Mouse (Mus musculus) hindbrain, embryonic 14.5 days (tissue): ENCODE results near the gene C1qc. TPM values are rescaled to one million over a fixed set of nuclear protein-coding genes. Genes with fewer than 3 reads are reported as not detected.

Experiments
- ATAC-seq: fragments of 200-750 bp; cut with Nextera tagmentation; 2 replicates; pipeline ENCODE4 v1.8.0; 2017; ENCODE audit warnings: moderate number of reproducible peaks, mild to moderate bottlenecking, moderate TSS enrichment, moderate library complexity; ENCODE audit not compliant: low FRiP score
- DNase-seq: peaks from one replicate; pipeline ENCODE4 v3.0.0-alpha.2; 2015; ENCODE audit warnings: low spot score
- H3K27ac ChIP-seq: fragments of 300-500 bp; sonication (generic); 2 replicates; pipeline ENCODE4 v1.5.1; 2014; ENCODE audit warnings: mild to moderate bottlenecking, moderate library complexity
- H3K27me3 ChIP-seq: fragments of 300-500 bp; sonication (generic); 2 replicates; pipeline ENCODE4 v1.6.1; 2014; ENCODE audit warnings: mild to moderate bottlenecking, low read length, mixed read lengths; ENCODE audit not compliant: control insufficient read depth, insufficient read depth
- H3K36me3 ChIP-seq: fragments of 300-500 bp; sonication (generic); replicated peaks from 2 replicates; pipeline ENCODE4 v1.6.1; 2014; ENCODE audit not compliant: control insufficient read depth, insufficient read depth
- H3K4me1 ChIP-seq: fragments of 300-500 bp; sonication (generic); replicated peaks from 2 replicates; pipeline ENCODE4 v1.6.1; 2014; ENCODE audit warnings: antibody characterized with exemption, low read length, mixed read lengths; ENCODE audit not compliant: control insufficient read depth, insufficient read depth
- H3K4me2 ChIP-seq: fragments of 300-500 bp; sonication (generic); replicated peaks from 2 replicates; pipeline ENCODE4 v1.6.1; 2014; ENCODE audit warnings: mild to moderate bottlenecking, moderate library complexity
- H3K4me3 ChIP-seq: fragments of 300-500 bp; sonication (generic); replicated peaks from 2 replicates; pipeline ENCODE4 v1.5.1; 2014; ENCODE audit warnings: mild to moderate bottlenecking, low read length
- H3K9ac ChIP-seq: fragments of 300-500 bp; sonication (generic); 2 replicates; pipeline ENCODE4 v1.6.1; 2014
- H3K9me3 ChIP-seq: fragments of 300-500 bp; sonication (generic); 2 replicates; pipeline ENCODE4 v1.6.1; 2016; ENCODE audit warnings: low read length; ENCODE audit not compliant: control insufficient read depth
- WGBS: fragments of 180-500 bp; shearing (Covaris S2); extraction: QIAGEN DNeasy Blood & Tissue Kit; methylation state at CpG from one replicate; pipeline ENCODE4 v1.1.7; 2014; 5-methylcytosine and 5-hydroxymethylcytosine counted together
- polyA plus RNA-seq: library from polyadenylated mRNA; unstranded; fragments of >200 nt; fragmentation: Nextera tagmentation; extraction: Ambion mirVana; gene quantifications from 2 replicates; pipeline ENCODE4 v1.2.1, GENCODE M21; 2014

Gene C1qc
- polyA plus RNA-seq, 1 experiment from 2014 or later: 29.5 TPM

GRCm38 (mm10) chr4:136848565-136848964, 44.3 kb downstream of the C1qc start:
- Histone ChIP-seq H3K36me3 (no peaks in the 10 kb centered on the region), H3K4me2 (no peak overlapping the region), H3K9me3 (no peaks in the 10 kb centered on the region), H3K9ac (no peak overlapping the region), H3K4me1 (no peaks in the 10 kb centered on the region), H3K4me3 (no peak overlapping the region), H3K27me3 (no peaks in the 10 kb centered on the region), H3K27ac (no peak overlapping the region)
- no peak for ATAC-seq
- no peak for DNase-seq
- 71% methylated on average over 4 of the region's 4 CpGs for WGBS

GRCm38 (mm10) chr4:136847166-136847565, 45.7 kb downstream of the C1qc start:
- DNase-seq (no peak), ATAC-seq (no peak)
- H3K9me3 ChIP-seq: no peaks in the 10 kb centered on the region
- H3K9ac ChIP-seq: no peak overlapping the region
- H3K4me3 ChIP-seq: no peak overlapping the region
- no peak overlapping the region for H3K4me2 ChIP-seq
- H3K36me3 ChIP-seq: no peaks in the 10 kb centered on the region
- no peaks in the 10 kb centered on the region for H3K4me1 ChIP-seq
- H3K27ac ChIP-seq: no peak overlapping the region
- no peaks in the 10 kb centered on the region for H3K27me3 ChIP-seq
- WGBS: 60% methylated on average over 6 of the region's 6 CpGs

- ATAC-seq: no peak
- H3K9me3 ChIP-seq: no peaks in the 10 kb centered on the region
- no peak for DNase-seq
- 91% methylated on average over 10 of the region's 10 CpGs for WGBS
- H3K9ac ChIP-seq: no peak overlapping the region
- peaks cover 5% of the 10 kb centered on the region for H3K4me1 ChIP-seq
- no peak overlapping the region for H3K27ac ChIP-seq
- H3K4me3 ChIP-seq: no peak overlapping the region
- no peak overlapping the region for H3K4me2 ChIP-seq
- H3K36me3 ChIP-seq: no peaks in the 10 kb centered on the region
- H3K27me3 ChIP-seq: no peaks in the 10 kb centered on the region
These were observed 50.1 kb downstream of the C1qc start for GRCm38 (mm10) chr4:136842802-136843201.

DNA sequence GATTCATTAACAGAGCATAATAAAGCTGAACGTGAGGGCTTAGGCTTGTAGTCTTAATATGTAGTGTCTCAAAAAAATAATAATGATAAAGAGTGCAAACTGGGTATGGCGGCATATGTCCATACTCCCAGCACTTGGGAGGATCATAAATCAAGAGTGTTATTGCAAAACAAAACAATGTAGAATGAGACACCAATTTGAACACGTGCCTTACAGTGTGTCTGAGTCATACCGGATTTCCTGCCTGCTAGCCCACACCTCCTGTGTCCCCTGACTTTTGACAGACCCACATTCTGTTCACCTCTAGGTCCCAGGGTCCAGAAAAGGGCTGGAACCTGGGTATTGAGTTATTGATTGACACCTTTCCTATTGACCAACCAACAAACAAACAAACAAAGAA, 50.8 kb downstream of the C1qc start:
- Histone ChIP-seq H3K36me3 (no peaks in the 10 kb centered on the region), H3K4me3 (no peak overlapping the region), H3K27me3 (no peaks in the 10 kb centered on the region), H3K4me1 (peaks cover 12% of the 10 kb centered on the region), H3K9me3 (no peaks in the 10 kb centered on the region), H3K9ac (no peak overlapping the region), H3K27ac (no peak overlapping the region), H3K4me2 (no peak overlapping the region)
- ATAC-seq (no peak), DNase-seq (no peak)
- WGBS: 88% methylated on average over 4 of the region's 4 CpGs

- DNase-seq (peak; percentile 95), ATAC-seq (peak; percentile 62; the same call in 1 of the 2 replicates)
- no peaks in the 10 kb centered on the region for H3K27me3 ChIP-seq
- H3K4me1 ChIP-seq: peaks cover 20% of the 10 kb centered on the region
- WGBS: 3% methylated on average over 5 of the region's 5 CpGs
- H3K36me3 ChIP-seq: no peaks in the 10 kb centered on the region
- no peak overlapping the region for H3K9ac ChIP-seq
- no peaks in the 10 kb centered on the region for H3K9me3 ChIP-seq
- no peak overlapping the region for H3K27ac ChIP-seq
- no peak overlapping the region for H3K4me2 ChIP-seq
- no peak overlapping the region for H3K4me3 ChIP-seq
These were observed 51.8 kb downstream of the C1qc start for GRCm38 (mm10) chr4:136841056-136841455.

Other genes starting within 250 kb of the C1qc start
- gene Ephb2, start 57.1 kb downstream of the C1qc start, polyA plus RNA-seq: 26.6 and 28.1 TPM in 2 replicates
- gene C1qb, start 6.9 kb downstream of the C1qc start, polyA plus RNA-seq: 48.6 and 52.3 TPM in 2 replicates
- gene C1qa, start 5.7 kb upstream of the C1qc start, polyA plus RNA-seq: 29.9 and 33.4 TPM in 2 replicates
- gene Epha8, start 63.8 kb upstream of the C1qc start, polyA plus RNA-seq: 13.8 and 15.5 TPM in 2 replicates
- gene Zbtb40, start 155.7 kb upstream of the C1qc start, polyA plus RNA-seq: 4.5 and 5.0 TPM in 2 replicates